Mouse (Mus musculus) megakaryocyte, embryonic 14.5 days (primary cell): ENCODE results near the gene Lrp5.

Experiments used
- FLI1 ChIP-seq: IDR thresholded peaks from 2 replicates; pipeline ENCODE4 v1.6.1; 2012; ENCODE audit warnings: low read length, inconsistent platforms, mixed read lengths
- GATA1 ChIP-seq: IDR thresholded peaks from 3 replicates; pipeline ENCODE4 v1.6.1; 2012; ENCODE audit warnings: mixed read lengths, low read length, inconsistent platforms, borderline replicate concordance

GRCm38 (mm10) chr19:3723904-3724303 is 37.5 kb upstream of the Lrp5 start:
- no peak for TF ChIP-seq GATA1
- no peak for TF ChIP-seq FLI1
